Mouse (Mus musculus): ENCODE measurements around the gene Camp. TPM values are rescaled to one million over a fixed set of nuclear protein-coding genes. Genes with fewer than 3 reads are reported as not detected.

Gene Camp
- total RNA-seq (2021), result not detected
- long read RNA-seq, experiment 1, result 0 reads
- long read RNA-seq, experiment 2, result 0 reads

DNA sequence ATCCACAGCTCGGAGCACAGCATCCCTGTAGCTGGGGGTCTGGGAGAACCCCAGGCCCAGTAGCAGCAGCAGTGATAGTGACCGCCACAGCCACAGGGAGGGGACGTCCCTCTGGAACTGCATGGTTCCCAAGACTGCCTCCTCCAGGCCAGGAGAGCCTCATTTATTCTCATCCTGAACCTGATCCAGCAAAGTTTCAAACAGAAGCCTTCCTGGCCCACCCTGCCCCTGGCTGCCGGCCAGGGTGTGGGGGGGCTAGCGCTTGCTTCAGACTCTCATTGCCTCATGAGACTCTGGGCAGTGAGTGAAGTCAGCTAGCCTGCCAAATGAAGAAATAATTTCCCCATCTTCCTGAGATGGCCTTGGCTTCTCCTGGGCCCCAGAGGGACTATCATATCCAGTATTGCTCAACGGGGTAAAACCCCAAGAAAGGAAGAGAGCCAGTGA lies at the start of gene Camp:
Gene Camp, minus strand, starts transcription at position 306 of the 447 bp plus-strand sequence.
- no peak for DNase-seq (ENCODE audit: low spot score in 2 of 2)
- Histone ChIP-seq H3K4me3 (no peak within 1 kb of the TSS), H3K27ac (no peak within 1 kb of the TSS)
- TF ChIP-seq CTCF (conservative IDR thresholded peaks at IDR 0.05), result no peak

DNA sequence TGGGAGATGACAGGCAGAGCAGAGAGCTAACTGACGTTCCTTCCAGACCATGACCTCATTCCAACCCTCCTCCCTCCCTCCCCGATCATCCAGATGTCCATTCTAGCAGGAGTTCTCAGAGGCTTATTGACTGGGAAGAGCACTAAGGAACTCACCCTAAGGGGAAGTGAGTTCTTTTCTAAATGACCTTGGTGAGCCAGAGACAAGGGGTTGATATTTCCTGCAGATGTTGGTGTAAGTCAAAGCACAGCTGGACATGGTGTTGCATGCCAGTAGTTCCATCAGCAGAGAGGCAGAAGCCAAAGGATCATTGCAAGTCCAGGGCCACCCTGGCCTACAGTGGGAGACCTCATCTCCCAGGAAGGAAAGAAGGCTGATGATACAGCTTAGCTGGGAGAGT lies 48.6 kb upstream of the Camp start:
- DNase-seq (ENCODE audit: low spot score in 2 of 2), result no peak
- no peak overlapping the region for H3K4me3 ChIP-seq
- TF ChIP-seq CTCF (conservative IDR thresholded peaks at IDR 0.05), result no peak

DNA sequence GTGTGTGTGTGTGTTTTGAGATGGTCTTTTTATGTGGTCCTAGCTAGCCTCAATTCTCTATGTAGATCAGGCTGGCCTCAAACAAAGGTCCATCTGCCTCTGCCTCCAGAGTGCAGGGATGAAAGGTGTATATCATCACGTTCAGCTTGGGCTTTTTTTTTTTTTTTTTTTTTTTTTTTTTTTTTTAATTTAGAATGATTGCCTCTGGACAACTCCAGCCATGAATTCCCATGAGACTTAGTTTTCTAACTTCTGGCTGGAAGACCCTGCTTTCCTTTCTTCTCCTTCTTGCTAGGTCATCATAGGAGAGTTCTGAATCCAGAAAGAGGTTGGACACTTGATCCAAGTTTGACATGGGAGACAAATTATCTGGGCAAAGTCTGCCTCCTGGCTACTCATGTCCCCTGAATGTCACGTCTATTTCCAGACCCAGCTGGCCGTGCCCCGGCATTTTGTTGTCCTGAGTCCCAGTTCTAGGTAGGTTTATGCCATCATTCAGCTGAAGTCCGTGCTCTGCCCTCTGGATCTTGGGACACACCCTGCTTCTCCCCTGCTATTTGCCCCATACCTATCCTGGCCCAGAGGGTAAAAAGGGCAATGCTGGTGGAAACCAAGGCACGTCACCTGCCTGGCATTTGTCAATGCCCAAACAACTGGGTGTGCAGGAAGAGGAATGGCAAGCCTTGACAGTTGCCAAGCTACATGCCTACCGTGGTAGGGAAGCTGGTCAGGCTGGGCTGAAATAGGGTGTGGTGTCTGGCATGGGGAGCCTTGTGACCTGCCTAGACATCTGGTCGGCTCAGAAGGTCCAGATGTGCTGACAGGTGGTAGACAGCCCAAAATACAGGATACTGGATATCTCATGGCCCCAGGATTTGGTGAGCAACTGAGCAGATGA lies 47.1 kb upstream of the Camp start:
- Histone ChIP-seq H3K27ac (no peak overlapping the region), H3K4me3 (no peak overlapping the region)
- TF ChIP-seq CTCF (conservative IDR thresholded peaks at IDR 0.05), result no peak
- no peak for DNase-seq (ENCODE audit: low spot score in 2 of 2)

More for the DNA sequence above, 48.6 kb upstream of the Camp start:
- no peak overlapping the region for H3K27ac ChIP-seq

DNA sequence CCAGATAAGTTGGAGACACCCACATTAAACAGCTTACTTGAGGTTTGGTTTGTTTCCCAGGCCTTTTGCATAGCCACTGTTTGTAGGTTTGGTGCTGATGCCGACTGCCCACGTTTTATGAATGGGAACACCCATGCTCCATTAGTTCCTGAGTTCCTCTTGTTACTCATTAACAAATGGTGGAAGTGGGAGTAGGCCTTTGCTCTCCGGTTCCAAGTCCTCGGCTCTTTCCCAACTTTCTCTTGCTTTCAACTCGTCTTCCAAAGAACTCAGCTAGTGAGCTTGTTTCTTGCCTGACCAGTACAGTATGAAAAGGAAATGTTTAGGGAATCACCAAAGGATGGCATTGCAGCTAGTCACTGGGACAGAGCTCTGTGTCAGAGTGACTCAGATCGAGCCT lies 46.2 kb upstream of the Camp start:
- Histone ChIP-seq H3K4me3 (no peak overlapping the region), H3K27ac (no peak overlapping the region; the same call in 1 of the 2 replicates)
- TF ChIP-seq CTCF (conservative IDR thresholded peaks at IDR 0.05), result no peak
- DNase-seq (ENCODE audit: low spot score in 2 of 2), result no peak

DNA sequence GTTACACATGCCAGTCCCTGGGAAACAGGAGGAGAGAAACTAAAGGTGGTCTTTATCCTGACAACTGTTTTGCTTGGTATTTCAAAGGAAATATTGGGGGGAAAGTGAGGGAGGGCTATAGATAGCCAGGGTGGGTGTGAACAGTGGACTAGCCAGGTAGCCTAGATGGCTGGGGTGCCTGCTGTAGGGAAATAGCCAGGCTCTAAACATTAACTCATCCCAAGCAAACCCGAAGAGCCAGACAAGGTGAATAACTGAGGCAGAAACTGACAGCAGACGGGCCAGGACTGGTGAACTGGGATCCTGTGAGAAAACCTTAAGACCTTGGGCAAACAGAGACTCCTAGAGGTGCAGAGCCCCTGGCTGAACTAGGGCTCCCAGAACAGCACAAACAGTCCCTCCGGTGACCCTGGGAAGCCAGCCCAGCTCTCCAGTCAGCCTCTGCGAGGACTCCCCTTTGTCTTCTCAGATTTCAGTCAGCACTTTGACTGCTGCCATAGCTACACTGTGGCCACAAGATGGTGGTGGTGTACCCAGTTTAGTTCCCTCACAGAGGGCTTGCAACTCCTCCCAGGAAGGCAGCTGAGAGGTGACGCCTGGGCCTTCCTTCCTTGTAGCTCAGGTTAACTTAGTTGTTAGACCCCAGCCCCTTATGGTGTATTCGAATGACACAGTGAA lies 45.1 kb upstream of the Camp start:
- peak; percentile 91 for TF ChIP-seq CTCF (conservative IDR thresholded peaks at IDR 0.05)
- Histone ChIP-seq H3K4me3 (no peak overlapping the region), H3K27ac (peak overlapping the region; percentile 29; the same call in 1 of the 2 replicates)
- DNase-seq (ENCODE audit: low spot score in 2 of 2), result peak; percentile 77 to 81

DNA sequence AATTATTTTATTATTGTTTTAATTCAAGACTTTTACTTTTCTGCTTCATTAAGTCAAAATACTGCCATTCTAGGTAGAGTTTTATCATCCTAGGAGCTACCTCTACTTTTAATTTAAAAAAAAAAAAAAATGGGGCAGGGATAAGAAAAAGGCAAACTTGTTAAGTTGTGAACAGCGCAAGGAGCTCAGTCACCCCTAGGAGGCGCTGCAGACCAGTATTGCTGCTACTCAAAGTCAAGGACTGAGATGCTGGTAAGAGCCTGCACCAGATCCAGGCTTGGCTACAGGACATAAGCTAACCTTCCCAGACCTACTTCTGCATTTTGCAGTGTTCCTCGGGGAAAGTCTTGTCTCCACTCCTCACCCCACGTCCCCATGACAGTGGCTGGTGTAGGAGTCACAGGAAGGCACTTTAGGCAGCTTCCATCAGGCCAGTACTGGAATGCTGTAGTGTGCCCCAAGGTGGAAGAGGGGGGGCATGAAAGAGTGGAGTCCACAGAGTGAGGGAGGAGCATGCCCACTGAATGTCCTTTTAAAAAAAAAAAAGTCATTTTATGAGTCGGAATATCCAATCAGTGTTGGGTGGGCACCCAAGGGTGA lies 43.3 kb upstream of the Camp start:
- Histone ChIP-seq H3K27ac (no peak overlapping the region), H3K4me3 (no peak overlapping the region)
- peak; percentile 61 to 81 for DNase-seq (ENCODE audit: low spot score in 2 of 2)
- TF ChIP-seq CTCF (conservative IDR thresholded peaks at IDR 0.05), result peak; percentile 92

DNA sequence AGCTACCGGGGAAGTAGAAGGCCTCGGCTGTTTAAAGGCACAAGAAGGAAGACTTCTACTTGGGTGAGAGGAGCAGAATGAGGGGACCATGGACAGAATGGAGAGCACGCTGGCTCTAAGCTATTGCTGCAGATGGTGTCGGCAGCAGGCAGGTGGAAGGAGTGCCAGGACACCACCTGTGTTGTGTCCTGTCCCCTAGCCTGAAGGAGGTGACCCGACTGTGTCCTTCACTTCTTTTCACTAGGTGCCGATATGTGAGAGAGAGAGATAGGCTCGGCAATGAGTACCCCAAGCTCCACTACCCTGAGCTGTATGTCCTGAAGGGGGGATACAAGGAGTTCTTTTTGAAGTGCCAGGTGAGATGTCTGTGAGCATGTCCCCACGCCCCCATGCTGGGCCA lies 42.1 kb upstream of the Camp start:
- Histone ChIP-seq H3K27ac (no peak overlapping the region), H3K4me3 (no peak overlapping the region)
- DNase-seq (ENCODE audit: low spot score in 2 of 2), result no peak
- no peak for TF ChIP-seq CTCF (conservative IDR thresholded peaks at IDR 0.05)

DNA sequence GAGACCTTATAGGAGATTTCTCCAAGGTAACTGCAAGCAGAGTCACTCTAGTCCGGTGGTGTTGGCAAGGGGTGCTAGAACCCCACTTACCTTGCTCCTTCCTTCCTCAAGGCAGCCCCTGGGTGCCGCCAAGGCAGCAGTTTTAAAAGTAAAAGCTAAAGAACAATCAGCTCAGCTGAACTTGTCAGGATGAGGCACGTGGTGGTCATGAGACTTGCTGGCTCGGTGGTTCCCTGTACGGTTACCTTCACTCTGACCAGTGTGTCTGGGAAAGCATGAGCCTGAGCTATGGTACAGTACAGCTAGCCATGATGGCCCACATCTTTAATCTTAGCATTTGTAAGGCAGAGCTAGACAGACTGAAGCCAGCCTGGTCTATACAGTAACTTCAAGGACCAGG lies 37.9 kb upstream of the Camp start:
- Histone ChIP-seq H3K27ac (no peak overlapping the region), H3K4me3 (no peak overlapping the region)
- no peak for DNase-seq (ENCODE audit: low spot score in 2 of 2)
- no peak for TF ChIP-seq CTCF (conservative IDR thresholded peaks at IDR 0.05)

DNA sequence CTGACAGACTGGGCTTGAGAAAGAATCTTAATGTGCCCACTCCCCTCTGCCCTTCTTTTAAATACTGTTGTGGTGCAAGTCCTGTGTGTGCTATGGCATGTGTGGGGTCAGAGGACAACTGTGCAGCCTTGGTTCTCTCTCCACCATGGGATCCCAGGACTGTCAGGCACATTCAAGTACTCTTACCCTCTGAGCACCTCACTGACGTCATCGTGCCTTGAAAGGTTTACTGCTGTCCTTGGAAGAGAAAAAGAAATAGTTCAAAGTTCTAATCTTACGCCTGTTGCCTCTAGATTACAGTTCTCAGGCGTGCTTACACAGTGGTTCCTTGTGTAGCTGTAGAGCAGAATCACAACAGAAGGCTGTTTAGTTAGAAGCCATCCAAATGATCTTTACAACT lies 36.8 kb upstream of the Camp start:
- no peak for TF ChIP-seq CTCF (conservative IDR thresholded peaks at IDR 0.05)
- Histone ChIP-seq H3K27ac (no peak overlapping the region), H3K4me3 (no peak overlapping the region)
- no peak for DNase-seq (ENCODE audit: low spot score in 2 of 2)

DNA sequence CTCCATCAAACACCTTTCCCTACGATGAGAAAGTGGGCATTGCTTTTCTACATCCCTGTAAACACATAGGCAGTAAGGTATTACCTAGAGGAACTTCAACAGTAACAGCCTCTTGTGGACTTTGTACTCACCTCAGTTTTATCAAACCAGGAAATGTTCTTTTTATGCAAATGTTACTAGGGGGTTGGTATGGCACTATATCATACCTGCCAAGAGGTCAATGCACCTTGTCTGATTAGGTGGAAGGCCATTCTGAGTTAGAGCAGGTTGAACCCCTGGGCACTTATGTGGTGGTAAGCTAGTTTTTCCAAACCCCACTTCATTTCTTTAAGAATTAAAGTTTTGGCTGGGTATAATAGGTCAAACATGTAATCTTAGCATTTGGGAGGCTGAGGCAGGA lies 29.9 kb upstream of the Camp start:
- H3K27ac ChIP-seq, result no peak overlapping the region
- no peak for TF ChIP-seq CTCF (conservative IDR thresholded peaks at IDR 0.05)
- no peak for DNase-seq (ENCODE audit: low spot score in 2 of 2)

DNA sequence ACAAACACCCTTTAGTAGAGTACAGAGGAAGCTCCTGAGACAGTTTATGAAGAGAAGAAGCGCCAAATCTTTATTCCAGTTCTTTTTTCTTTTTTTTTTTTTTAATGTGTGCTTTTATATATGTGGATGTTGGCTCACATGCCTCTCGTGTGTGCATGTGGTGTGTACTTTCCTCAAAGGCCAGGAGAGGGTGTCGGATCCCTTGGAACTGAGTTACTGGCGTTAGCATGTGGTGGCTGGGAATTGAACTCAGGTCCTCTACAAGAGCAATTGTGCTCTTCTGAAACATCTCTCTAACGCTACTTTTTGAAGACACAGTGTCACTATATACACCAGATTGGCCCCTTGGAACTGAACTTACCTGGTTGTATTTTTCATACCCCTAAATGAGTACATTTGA lies 28.2 kb upstream of the Camp start:
- no peak for DNase-seq (ENCODE audit: low spot score in 2 of 2)
- no peak for TF ChIP-seq CTCF (conservative IDR thresholded peaks at IDR 0.05)
- H3K27ac ChIP-seq, result no peak overlapping the region
- H3K4me3 ChIP-seq, result no peak overlapping the region

More for the DNA sequence above, 29.9 kb upstream of the Camp start:
- no peak overlapping the region for H3K4me3 ChIP-seq

DNA sequence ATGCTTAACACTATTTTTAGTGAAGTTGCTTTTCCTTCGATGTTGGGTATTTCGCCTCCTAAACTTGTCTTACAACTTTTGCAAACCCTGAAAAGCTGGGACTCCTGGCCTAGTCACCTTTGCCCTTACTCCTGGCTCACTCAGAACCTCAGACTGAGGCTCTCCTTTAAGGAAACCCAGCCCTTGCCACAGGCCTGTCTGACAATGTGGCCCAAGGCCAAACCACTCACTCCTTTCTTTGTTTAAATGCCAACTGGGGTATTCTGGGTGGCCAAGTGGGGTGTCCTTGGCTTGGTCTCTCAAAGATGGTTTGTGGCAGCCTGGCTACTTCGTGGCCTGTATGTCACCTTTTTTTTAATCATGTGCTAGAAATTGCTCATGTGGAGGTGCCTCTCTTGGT lies 27.3 kb upstream of the Camp start:
- H3K4me3 ChIP-seq, result peak overlapping the region; percentile 90
- DNase-seq (ENCODE audit: low spot score in 2 of 2), result no peak
- TF ChIP-seq CTCF (conservative IDR thresholded peaks at IDR 0.05), result no peak
- no peak overlapping the region for H3K27ac ChIP-seq

All from layer of hippocampus, adult 2 months (tissue).